Mouse (Mus musculus) brain, embryonic 14.5 days (tissue): ENCODE data around the gene Grb2.

Experiments
- CTCF ChIP-seq: fragments of 200-500 bp; IDR thresholded peaks from 2 replicates; pipeline ENCODE4 v1.5.1; 2012; ENCODE audit warnings: inconsistent platforms, mild to moderate bottlenecking, moderate library complexity, borderline replicate concordance; ENCODE audit not compliant: insufficient read depth, insufficient read length; ENCODE audit errors: extremely low read depth
- POLR2A ChIP-seq: fragments of 200-500 bp; IDR thresholded peaks from 2 replicates; pipeline ENCODE4 v1.6.1; 2012; ENCODE audit warnings: mild to moderate bottlenecking, inconsistent platforms, borderline replicate concordance; ENCODE audit not compliant: poor library complexity, insufficient read depth, insufficient read length, severe bottlenecking; ENCODE audit errors: extremely low read depth

DNA sequence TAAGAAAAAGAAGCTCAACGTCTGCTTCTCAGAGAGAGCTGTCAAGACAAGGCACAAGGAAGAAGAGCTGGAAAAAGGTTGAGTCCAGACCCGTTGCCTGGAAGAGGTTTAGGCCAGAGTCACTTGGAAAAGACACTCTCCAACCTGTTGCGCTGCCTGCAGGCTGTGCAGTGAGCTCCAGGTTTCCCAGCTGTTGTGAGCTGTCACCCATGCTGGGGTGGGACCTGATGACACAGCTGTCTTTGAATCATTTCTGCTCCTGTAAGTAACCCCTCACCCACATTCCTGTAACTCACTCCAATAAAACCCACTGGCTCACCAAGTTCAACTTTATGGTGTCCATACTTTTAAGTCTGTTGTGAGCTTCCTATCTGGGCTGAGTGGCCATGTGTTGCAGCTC lies 10.7 kb downstream of the Grb2 start:
- TF ChIP-seq CTCF (no peak), POLR2A (no peak)
